ENCODE assay signal across 30 mouse cellular contexts in genomic region chr9:42192967-42193733, GRCm38 (mm10).
DNase-seq lines count a peak whose midpoint lies in the region; ATAC-seq and TF ChIP-seq lines count a peak whose summit lies in the region.
"Had no signal": no experiment of that assay in that cellular context is flagged by ENCODE, and none has a peak within 500 bp of the region (broad histone marks: within the 10 kb centered on the region; RNA-seq: fewer than 3 reads in every experiment).

No protein-coding gene starts in this region.

- no peak overlapping the region for H3K27ac ChIP-seq in lung, embryonic 14.5 days (ENCODE audit: low read depth)
- H3K27ac ChIP-seq in lung, postnatal 0 days (ENCODE audit: low read length) = peak overlapping the region; percentile 77
- peak overlapping the region; percentile 57 for H3K27ac ChIP-seq in testis, adult 2 months (ENCODE audit: control insufficient read depth, insufficient read depth, low read depth, low read length)
- H3K27ac ChIP-seq: embryonic facial prominence, embryonic 13.5 days; embryonic facial prominence, embryonic 15.5 days; forebrain, embryonic 10.5 days; forebrain, embryonic 12.5 days had no signal

- peaks cover 6% of the 10 kb centered on the region; the same call in 1 of the 2 replicates for H3K4me1 ChIP-seq in lung, embryonic 14.5 days (ENCODE audit: insufficient read depth)
- peaks cover 15% of the 10 kb centered on the region for H3K4me1 ChIP-seq in lung, postnatal 0 days (ENCODE audit: insufficient read depth, low read depth, low read length)
- peaks cover 4% of the 10 kb centered on the region; the same call in 1 of the 2 replicates for H3K4me1 ChIP-seq in testis, adult 2 months (ENCODE audit: control insufficient read depth, insufficient read depth, low read length)
- H3K4me1 ChIP-seq: forebrain, embryonic 10.5 days had no signal

- no peak overlapping the region for H3K4me2 ChIP-seq in lung, embryonic 14.5 days
- peak overlapping the region; percentile 32 for H3K4me2 ChIP-seq in lung, postnatal 0 days (replicated peaks; ENCODE audit: low read depth, low read length)
- H3K4me2 ChIP-seq: embryonic facial prominence, embryonic 13.5 days; embryonic facial prominence, embryonic 15.5 days; forebrain, embryonic 12.5 days had no signal

- no peak for TF ChIP-seq CTCF in lung, embryonic 14.5 days (IDR thresholded peaks at IDR 0.05; ENCODE audit: low read depth)
- TF ChIP-seq CTCF in lung, postnatal 0 days (IDR thresholded peaks at IDR 0.05) = no peak
- no peak for TF ChIP-seq CTCF in testis, adult 2 months (IDR thresholded peaks at IDR 0.05; ENCODE audit: control insufficient read depth, insufficient read depth, insufficient replicate concordance, low read depth, low read length)

- TF ChIP-seq EP300 in lung, postnatal 0 days (IDR thresholded peaks at IDR 0.05) = peak; percentile 78

- H3K27me3 ChIP-seq in lung, embryonic 14.5 days (ENCODE audit: insufficient read depth, low read length) = no peaks in the 10 kb centered on the region
- H3K27me3 ChIP-seq in lung, postnatal 0 days (replicated peaks; ENCODE audit: insufficient read depth, low read length) = no peaks in the 10 kb centered on the region
- no peaks in the 10 kb centered on the region for H3K27me3 ChIP-seq in testis, adult 2 months (ENCODE audit: control insufficient read depth, insufficient read depth, low read length)
- H3K27me3 ChIP-seq: CH12.LX; embryonic facial prominence, embryonic 13.5 days; embryonic facial prominence, embryonic 15.5 days; forebrain, embryonic 12.5 days had no signal

- 44% methylated on average over 12 of the region's 12 CpGs for WGBS in lung, embryonic 14.5 days
- 51% methylated on average over 12 of the region's 12 CpGs for WGBS in lung, postnatal 0 days

- no peak overlapping the region for H3K9ac ChIP-seq in lung, embryonic 14.5 days
- no peak overlapping the region for H3K9ac ChIP-seq in lung, postnatal 0 days (replicated peaks; ENCODE audit: low read depth)
- H3K9ac ChIP-seq: embryonic facial prominence, embryonic 13.5 days; embryonic facial prominence, embryonic 15.5 days; forebrain, embryonic 12.5 days had no signal

- no peak for TF ChIP-seq POLR2A in testis, adult 2 months (IDR thresholded peaks at IDR 0.05; ENCODE audit: control insufficient read depth, low read depth, low read length)

- ATAC-seq in lung, embryonic 14.5 days (ENCODE audit: insufficient read depth) = no peak
- ATAC-seq in lung, postnatal 0 days = peak; percentile 39
- ATAC-seq: activated CD4-positive, CD25-positive, alpha-beta regulatory T cell, adult 4 months; CD4-positive, CD25-positive, alpha-beta regulatory T cell, adult 4 months; forebrain, embryonic 14.5 days; Patski had no signal

- H3K9me3 ChIP-seq in lung, embryonic 14.5 days (ENCODE audit: low read depth, low read length) = no peaks in the 10 kb centered on the region
- H3K9me3 ChIP-seq in lung, postnatal 0 days (ENCODE audit: low read length) = no peaks in the 10 kb centered on the region
- H3K9me3 ChIP-seq: embryonic facial prominence, embryonic 13.5 days; embryonic facial prominence, embryonic 15.5 days; forebrain, embryonic 10.5 days; forebrain, embryonic 12.5 days; G1E had no signal

- DNase-seq in heart, adult 11 months = peak; percentile 70
- DNase-seq in heart, postnatal 36 days = no peak
- DNase-seq in lung, embryonic 14.5 days = peak; percentile 53
- DNase-seq in lung, postnatal 25 days (ENCODE audit: low spot score) = no peak
- peak; percentile 85 for DNase-seq in lung, postnatal 0 days (ENCODE audit: low spot score)
- DNase-seq in lung, postnatal 36 days = no peak
- no peak for DNase-seq in testis, postnatal 10 days (ENCODE audit: low spot score)
- DNase-seq: adrenal gland, adult 8-10 months; adrenal gland, postnatal 14 days; adrenal gland, postnatal 36 days; B cell, adult 2 months; cerebellum, adult 11 months; cerebellum, adult 18-20 months; cerebellum, adult 8-10 months; cerebellum, adult 9-11 months; cerebellum, postnatal 14 days; cerebellum, postnatal 36 days; embryo, embryonic 11 days had no signal

- H3K36me3 ChIP-seq in lung, embryonic 14.5 days (ENCODE audit: insufficient read depth) = no peaks in the 10 kb centered on the region
- no peaks in the 10 kb centered on the region for H3K36me3 ChIP-seq in lung, postnatal 0 days (ENCODE audit: insufficient read depth, low read length)
- no peaks in the 10 kb centered on the region for H3K36me3 ChIP-seq in testis, adult 2 months (ENCODE audit: control insufficient read depth, insufficient read depth, low read length)
- H3K36me3 ChIP-seq: embryonic facial prominence, embryonic 13.5 days; embryonic facial prominence, embryonic 15.5 days; forebrain, embryonic 10.5 days; forebrain, embryonic 12.5 days; G1E had no signal

- H3K4me3 ChIP-seq in lung, embryonic 14.5 days (ENCODE audit: low read depth, low read length) = no peak overlapping the region
- H3K4me3 ChIP-seq in lung, postnatal 0 days (ENCODE audit: low read depth, low read length) = no peak overlapping the region
- H3K4me3 ChIP-seq in testis, adult 2 months (ENCODE audit: control insufficient read depth, low read depth, low read length) = no peak overlapping the region
- H3K4me3 ChIP-seq: embryonic facial prominence, embryonic 13.5 days; embryonic facial prominence, embryonic 15.5 days; erythroblast, embryonic 14.5 days; forebrain, embryonic 10.5 days; forebrain, embryonic 12.5 days had no signal

- intact Hi-C loops in heart, postnatal 36 days (cut with DNase I) = no loop called here

Comparison
In these comparisons a context has a peak if more than half of its experiments do, and no peak if none do; other contexts are left out.
1. DNase-seq: peak in heart, adult 11 months (single experiment), lung, embryonic 14.5 days (single experiment) and lung, postnatal 0 days (single experiment); none in heart, postnatal 36 days (0 of 2), lung, postnatal 25 days (single experiment), lung, postnatal 36 days (single experiment) and testis, postnatal 10 days (single experiment).